Mouse (Mus musculus) intestine, embryonic 15.5 days (tissue): ENCODE measurements around the gene Safb2. TPM values are rescaled to one million over a fixed set of nuclear protein-coding genes. Genes with fewer than 3 reads are reported as not detected.
"Not testable (repeated sequence)": the region's sequence is repeated elsewhere in the genome, so short reads cannot be mapped to it uniquely, and the experiment has no call there.

ENCODE experiments used
- ATAC-seq: fragments of 200-750 bp; cut with Nextera tagmentation; 2 replicates; pipeline ENCODE4 v1.8.0; 2017; ENCODE audit warnings: moderate TSS enrichment, moderate library complexity
- H3K27ac ChIP-seq: fragments of 300-500 bp; sonication (generic); 2 replicates; pipeline ENCODE4 v1.5.1; 2015; ENCODE audit warnings: mild to moderate bottlenecking, inconsistent platforms
- H3K27me3 ChIP-seq: fragments of 300-500 bp; sonication (generic); replicated peaks from 2 replicates; pipeline ENCODE4 v1.6.1; 2015; ENCODE audit warnings: inconsistent platforms
- H3K36me3 ChIP-seq: fragments of 300-500 bp; sonication (generic); 2 replicates; pipeline ENCODE4 v1.6.1; 2015; ENCODE audit warnings: inconsistent platforms
- H3K4me1 ChIP-seq: fragments of 300-500 bp; sonication (generic); replicated peaks from 2 replicates; pipeline ENCODE4 v1.6.1; 2015; ENCODE audit warnings: inconsistent platforms
- H3K4me2 ChIP-seq: fragments of 300-500 bp; sonication (generic); replicated peaks from 2 replicates; pipeline ENCODE4 v1.6.1; 2015; ENCODE audit warnings: mild to moderate bottlenecking, inconsistent platforms
- H3K4me3 ChIP-seq: fragments of 300-500 bp; sonication (generic); replicated peaks from 2 replicates; pipeline ENCODE4 v1.5.1; 2015; ENCODE audit warnings: inconsistent platforms
- H3K9ac ChIP-seq: fragments of 300-500 bp; sonication (generic); 2 replicates; pipeline ENCODE4 v1.6.1; 2015; ENCODE audit warnings: inconsistent platforms
- H3K9me3 ChIP-seq: fragments of 300-500 bp; sonication (generic); 2 replicates; pipeline ENCODE4 v1.6.1; 2016; ENCODE audit warnings: inconsistent platforms
- WGBS: fragments of 180-500 bp; shearing (Covaris S2); methylation state at CpG from one replicate; pipeline ENCODE4 v1.1.7; 2015; 5-methylcytosine and 5-hydroxymethylcytosine counted together
- polyA plus RNA-seq: library from polyadenylated mRNA; unstranded; fragments of >200 nt; fragmentation: Nextera tagmentation; extraction: Ambion mirVana; gene quantifications from 2 replicates; pipeline ENCODE4 v1.2.1, GENCODE M21; 2015

The Safb2 gene
- polyA plus RNA-seq: 66.7 and 74.7 TPM in 2 replicates

DNA sequence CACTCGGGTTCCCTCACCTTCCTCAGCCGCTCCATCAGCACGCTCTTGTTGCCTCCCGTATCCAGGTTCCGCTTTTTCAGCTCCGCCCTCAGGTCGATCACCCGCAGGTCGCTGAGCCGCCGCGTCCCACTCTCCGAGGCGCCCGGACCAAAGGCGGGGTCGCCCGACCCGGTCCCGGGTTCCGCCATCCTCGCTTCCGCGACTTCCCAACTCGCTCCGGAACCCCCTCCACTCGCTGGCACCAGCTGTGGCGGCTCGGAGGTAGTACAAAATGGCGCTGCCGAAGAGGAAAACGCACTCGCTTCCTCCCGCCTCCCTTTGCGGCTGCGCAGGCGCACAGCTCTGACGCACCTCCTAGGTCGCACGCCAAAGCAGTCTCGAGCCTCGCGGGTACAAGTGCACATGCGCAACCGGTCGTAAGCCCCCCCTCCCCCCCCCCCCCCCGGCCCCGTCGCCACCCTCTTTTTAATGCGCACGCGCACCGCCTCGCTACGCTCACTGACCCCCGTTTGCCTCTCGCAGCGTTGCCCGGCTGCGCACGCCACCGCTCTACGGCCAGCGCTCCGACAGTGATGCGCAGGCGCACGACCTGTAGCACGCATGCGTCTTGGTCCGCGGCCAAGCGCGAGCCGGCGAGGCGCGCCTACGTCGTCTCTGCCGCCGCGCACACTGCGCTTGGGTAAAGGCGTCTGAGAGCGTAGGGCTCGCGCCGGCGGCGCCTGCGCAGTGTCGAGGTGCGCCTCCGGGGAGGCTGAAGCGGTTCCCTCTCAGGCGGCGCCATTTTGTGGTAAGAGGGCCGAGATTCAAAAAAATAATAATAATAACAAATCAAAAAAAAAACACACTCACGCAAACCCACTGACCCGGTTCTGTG is at the start of gene Safb2, which contains the start of gene Safb:
Safb2 (minus strand) TSS at position 329 of the 874 bp plus-strand sequence.
Safb (plus strand) TSS at position 569 of the 874 bp plus-strand sequence.
- H3K27me3 ChIP-seq: no peaks in the 10 kb centered on the region
- no peaks in the 10 kb centered on the region for H3K9me3 ChIP-seq
- H3K4me3 ChIP-seq: peak within 1 kb of the TSS; percentile 87
- peak within 1 kb of the TSS; percentile 89 for H3K9ac ChIP-seq
- H3K36me3 ChIP-seq: peaks cover 43% of the 10 kb centered on the region
- H3K4me2 ChIP-seq: peak within 1 kb of the TSS; percentile 79
- WGBS: under 1% methylated on average over 97 of the region's 101 CpGs
- ATAC-seq: peak; percentile 96
- peak within 1 kb of the TSS; percentile 97 for H3K27ac ChIP-seq
- peaks cover 43% of the 10 kb centered on the region for H3K4me1 ChIP-seq

DNA sequence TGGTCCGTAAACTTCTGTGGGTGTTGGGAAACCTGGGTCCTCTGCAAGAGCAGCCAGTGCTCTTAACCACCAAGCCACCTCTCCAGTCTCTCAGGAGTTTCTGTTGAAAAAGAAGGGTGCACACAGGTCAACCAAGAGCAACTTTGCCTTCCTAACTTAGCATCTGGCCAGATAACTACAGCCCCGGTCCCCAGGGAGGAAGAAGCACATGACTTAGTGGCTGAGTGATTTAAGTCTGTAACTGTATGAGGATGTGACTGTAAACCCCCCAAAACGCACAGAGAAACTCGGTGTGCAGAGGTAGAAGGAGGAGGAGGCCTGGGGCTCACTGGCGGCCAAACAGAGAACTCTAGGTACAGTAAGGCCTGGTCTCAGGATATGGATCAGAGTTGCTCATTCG is 49.6 kb upstream of the Safb2 start:
- H3K4me2 ChIP-seq: no peak overlapping the region
- WGBS: 81% methylated on average over 6 of the region's 6 CpGs

DNA sequence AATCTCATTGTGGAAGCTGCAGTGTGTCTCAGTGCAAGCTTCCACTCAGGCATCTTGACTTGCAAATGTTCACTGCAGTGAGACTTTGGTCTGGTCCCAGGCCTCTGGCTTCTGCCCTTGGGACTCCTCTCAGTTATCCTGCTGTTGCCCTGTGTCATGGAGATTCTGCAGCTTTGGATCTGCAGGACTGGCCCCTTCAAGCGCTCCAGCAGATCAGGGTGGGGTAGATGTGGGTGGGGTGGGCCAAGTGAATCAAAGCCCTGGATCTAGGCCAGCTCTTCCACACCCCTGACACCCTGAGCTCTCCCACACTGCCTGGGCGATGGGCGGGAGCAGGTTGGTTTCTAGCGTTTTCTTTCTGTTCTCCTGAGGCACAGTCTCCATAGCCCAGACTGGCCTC is 47.4 kb upstream of the Safb2 start:
- H3K4me2 ChIP-seq: no peak overlapping the region
- no peak overlapping the region for H3K4me3 ChIP-seq
- H3K27me3 ChIP-seq: no peaks in the 10 kb centered on the region
- H3K27ac ChIP-seq: no peak overlapping the region
- H3K4me1 ChIP-seq: peaks cover 7% of the 10 kb centered on the region; the same call in 1 of the 2 replicates
- H3K9ac ChIP-seq: no peak overlapping the region
- WGBS: 48% methylated on average over 4 of the region's 4 CpGs
- no peak for ATAC-seq
- H3K36me3 ChIP-seq: no peaks in the 10 kb centered on the region
- H3K9me3 ChIP-seq: no peaks in the 10 kb centered on the region

More for the DNA sequence above, 49.6 kb upstream of the Safb2 start:
- Histone ChIP-seq H3K4me1 (no peaks in the 10 kb centered on the region), H3K36me3 (no peaks in the 10 kb centered on the region), H3K9ac (no peak overlapping the region), H3K27me3 (no peaks in the 10 kb centered on the region), H3K9me3 (no peaks in the 10 kb centered on the region), H3K4me3 (no peak overlapping the region), H3K27ac (no peak overlapping the region)
- no peak for ATAC-seq

DNA sequence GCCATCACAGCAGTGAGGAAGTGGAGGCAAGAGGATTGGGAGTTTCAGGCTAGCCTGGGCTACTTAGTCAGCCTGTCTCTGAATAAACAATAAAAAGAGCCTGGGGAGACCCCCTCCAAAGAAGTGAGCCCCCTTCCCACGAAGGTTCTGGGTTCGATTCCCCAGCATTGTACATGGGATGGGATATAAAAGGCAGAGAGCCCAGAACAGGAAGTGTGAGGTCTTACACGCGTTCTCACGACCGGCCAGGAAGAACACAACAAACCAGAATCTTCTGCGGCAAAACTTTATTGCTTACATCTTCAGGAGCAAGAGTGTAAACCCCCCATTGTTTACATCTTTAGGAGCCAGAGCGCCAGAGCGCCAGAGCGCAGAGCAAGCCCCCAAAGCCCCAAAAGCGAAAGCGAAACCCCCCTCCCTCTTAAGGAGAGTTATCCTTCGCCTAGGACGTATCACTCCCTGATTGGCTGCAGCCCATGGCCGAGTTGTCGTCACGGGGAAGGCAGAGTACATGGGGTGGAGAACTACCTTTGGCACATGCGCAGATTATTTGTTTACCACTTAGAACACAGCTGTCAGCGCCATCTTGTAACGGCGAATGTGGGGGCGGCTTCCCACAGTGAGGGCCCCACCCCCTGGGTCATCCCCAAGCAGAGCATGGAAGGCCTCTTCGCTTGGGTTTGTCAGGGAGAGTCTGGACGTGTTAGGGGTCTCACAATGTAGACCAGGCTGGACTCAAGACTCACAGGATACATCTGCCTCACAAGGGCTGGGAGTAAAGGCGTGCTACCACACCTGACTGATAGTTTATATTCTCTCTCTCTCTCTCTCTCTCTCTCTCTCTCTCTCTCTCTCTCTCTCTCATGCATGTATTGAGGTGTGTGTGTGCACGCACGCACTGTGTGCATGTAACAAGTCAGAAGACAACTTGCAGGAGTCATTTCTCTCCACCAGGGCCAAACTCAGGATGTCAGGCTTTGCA is 45.7 kb upstream of the Safb2 start:
- H3K36me3 ChIP-seq, H3K27ac ChIP-seq, H3K9ac ChIP-seq, ATAC-seq, H3K4me3 ChIP-seq, H3K4me2 ChIP-seq, H3K9me3 ChIP-seq, H3K27me3 ChIP-seq: not testable (repeated sequence)
- peaks cover 17% of the 10 kb centered on the region for H3K4me1 ChIP-seq
- 79% methylated on average over 27 of the region's 27 CpGs for WGBS

DNA sequence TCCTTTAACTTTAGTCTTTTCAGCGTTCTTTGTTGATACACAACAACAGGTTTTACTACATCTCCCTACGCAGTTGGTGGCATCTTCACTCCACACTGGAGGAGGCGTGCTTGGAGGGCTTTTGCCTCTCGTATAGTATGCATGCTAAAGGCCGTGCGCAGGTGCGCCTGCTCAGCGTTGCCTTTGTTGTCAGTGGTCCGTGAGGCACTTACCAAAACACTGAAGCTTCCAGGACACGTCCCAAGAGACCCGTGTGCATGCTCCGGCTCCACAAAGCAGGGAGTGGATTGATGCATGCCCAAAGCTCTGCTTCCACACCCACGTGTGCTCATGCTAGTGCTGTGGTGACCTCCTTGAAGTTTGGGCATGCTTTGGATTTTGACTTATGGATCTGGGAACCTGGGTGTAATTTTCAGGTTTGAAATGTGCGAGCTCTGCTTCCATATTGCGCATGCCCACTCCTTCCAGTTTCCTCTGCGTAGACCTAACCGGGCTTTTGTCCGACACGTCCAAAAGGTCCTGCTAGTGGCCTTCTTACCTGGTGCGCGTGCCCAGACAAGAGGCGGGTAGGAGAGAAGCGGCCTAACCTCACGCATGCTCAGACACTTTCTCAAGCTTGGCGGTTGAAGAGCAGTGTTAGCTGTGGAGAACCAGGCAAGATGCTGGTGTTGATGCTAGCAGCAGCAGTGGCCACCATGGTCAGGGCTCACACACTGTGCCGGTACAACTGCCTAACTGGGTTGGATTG is 43.3 kb upstream of the Safb2 start, which contains the start of gene Catsperd:
Catsperd (plus strand) TSS at position 614 of the 748 bp plus-strand sequence.
- Histone ChIP-seq H3K27ac (peak within 1 kb of the TSS; percentile 88), H3K4me1 (peaks cover 17% of the 10 kb centered on the region), H3K36me3 (peaks cover 3% of the 10 kb centered on the region; the same call in 1 of the 2 replicates), H3K9ac (peak within 1 kb of the TSS; percentile 39), H3K27me3 (no peaks in the 10 kb centered on the region), H3K4me2 (peak within 1 kb of the TSS; percentile 86), H3K4me3 (peak within 1 kb of the TSS; percentile 96), H3K9me3 (no peaks in the 10 kb centered on the region)
- WGBS: 7% methylated on average over 26 of the region's 26 CpGs
- peak; percentile 64 for ATAC-seq

DNA sequence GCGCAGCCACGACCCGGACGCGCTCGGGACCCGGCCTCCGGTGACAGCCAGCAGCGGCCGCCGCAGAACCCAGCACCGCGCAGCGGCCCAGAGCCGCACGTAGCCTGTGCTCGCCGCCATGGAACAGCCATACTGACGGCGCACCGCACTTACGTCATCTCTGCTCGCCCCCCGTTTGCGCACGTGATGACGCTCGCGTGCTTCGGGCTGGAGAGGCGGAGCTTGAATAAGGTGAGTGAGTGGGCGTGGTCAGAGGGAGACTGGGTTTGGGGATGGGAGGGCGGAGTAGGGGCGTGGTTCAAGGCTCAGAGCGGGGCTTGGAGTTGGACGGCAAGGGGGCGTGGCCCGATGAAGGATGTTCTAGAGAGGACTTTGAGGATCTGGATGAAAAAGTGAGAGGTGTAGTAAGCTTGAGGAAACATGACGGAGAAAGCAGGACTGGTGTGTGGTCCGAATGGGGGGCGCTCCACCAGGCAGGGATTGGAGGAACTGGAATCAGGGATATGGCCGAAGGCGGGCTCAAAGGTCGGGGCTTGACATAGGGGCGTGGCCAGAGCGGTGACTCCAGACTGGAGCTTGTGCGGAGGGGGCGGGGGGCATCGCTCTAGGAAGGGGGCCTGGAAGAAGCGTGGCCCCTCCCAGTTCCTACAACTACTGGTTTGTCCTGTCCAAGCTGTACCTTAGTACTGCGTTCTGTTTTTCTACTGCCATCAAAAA is 42.5 kb upstream of the Safb2 start, which contains the start of gene Lonp1:
Lonp1 (minus strand) TSS at position 134 of the 717 bp plus-strand sequence.
- peak within 1 kb of the TSS; percentile 86 for H3K4me2 ChIP-seq
- H3K9ac ChIP-seq: peak within 1 kb of the TSS; percentile 93
- no peaks in the 10 kb centered on the region for H3K9me3 ChIP-seq
- H3K36me3 ChIP-seq: peaks cover 11% of the 10 kb centered on the region
- peak; percentile 93 for ATAC-seq
- H3K4me3 ChIP-seq: peak within 1 kb of the TSS; percentile 96
- peak within 1 kb of the TSS; percentile 88 for H3K27ac ChIP-seq
- H3K27me3 ChIP-seq: no peaks in the 10 kb centered on the region
- WGBS: under 1% methylated on average over 51 of the region's 51 CpGs
- H3K4me1 ChIP-seq: peaks cover 17% of the 10 kb centered on the region

DNA sequence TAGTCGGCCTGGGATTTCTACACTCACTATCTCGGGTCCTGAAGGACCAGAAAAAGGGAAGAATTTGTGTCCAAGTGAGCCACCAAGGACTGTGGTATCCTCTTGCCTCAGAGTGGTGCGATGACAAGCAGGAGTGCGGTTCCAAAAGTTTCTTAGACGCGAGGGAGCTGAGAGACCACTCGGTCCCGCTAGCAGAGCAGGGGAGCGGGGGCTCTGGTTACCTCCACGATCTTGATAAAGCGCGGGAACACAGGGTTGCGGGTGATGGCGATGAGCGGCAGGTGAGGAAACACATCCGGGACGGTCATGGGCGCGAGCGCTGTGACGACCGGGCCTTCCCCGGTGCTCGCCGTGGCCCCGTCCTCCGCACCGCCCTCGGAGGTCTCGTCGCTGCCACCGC is 41.9 kb upstream of the Safb2 start:
- peak; percentile 13; the same call in 1 of the 2 replicates for ATAC-seq
- H3K4me2 ChIP-seq: peak overlapping the region; percentile 86
- under 1% methylated on average over 30 of the region's 32 CpGs for WGBS
- peaks cover 16% of the 10 kb centered on the region for H3K36me3 ChIP-seq
- H3K9me3 ChIP-seq: no peaks in the 10 kb centered on the region
- H3K27ac ChIP-seq: peak overlapping the region; percentile 54
- peak overlapping the region; percentile 96 for H3K4me3 ChIP-seq
- peaks cover 17% of the 10 kb centered on the region for H3K4me1 ChIP-seq
- H3K9ac ChIP-seq: peak overlapping the region; percentile 93
- H3K27me3 ChIP-seq: no peaks in the 10 kb centered on the region

DNA sequence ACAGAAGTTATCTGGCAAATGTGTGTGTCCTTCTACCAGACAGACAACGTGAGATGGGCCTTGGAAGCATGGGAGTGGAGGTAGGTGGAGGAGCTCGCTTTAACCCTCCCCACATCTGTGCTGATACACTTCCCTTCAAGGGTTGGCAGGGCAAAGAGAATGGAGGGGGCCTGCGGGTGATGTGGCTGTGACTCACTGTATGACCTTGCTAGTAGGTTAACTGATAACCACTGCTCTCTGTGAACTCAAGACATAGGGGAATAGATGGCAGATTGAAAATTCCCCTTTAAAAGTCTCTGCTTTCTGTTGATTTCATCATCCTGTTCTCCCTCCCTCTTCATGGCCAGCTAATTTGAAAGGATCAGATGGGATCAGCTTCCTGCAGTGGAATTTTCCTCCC is 41.1 kb upstream of the Safb2 start:
- Histone ChIP-seq H3K4me2 (peak overlapping the region; percentile 86), H3K4me3 (peak overlapping the region; percentile 96), H3K36me3 (peaks cover 20% of the 10 kb centered on the region), H3K9ac (peak overlapping the region; percentile 93; the same call in 1 of the 2 replicates), H3K9me3 (no peaks in the 10 kb centered on the region), H3K4me1 (peaks cover 17% of the 10 kb centered on the region), H3K27me3 (no peaks in the 10 kb centered on the region), H3K27ac (no peak overlapping the region)
- ATAC-seq: no peak
- WGBS: 72% methylated on average over 3 of the region's 3 CpGs

DNA sequence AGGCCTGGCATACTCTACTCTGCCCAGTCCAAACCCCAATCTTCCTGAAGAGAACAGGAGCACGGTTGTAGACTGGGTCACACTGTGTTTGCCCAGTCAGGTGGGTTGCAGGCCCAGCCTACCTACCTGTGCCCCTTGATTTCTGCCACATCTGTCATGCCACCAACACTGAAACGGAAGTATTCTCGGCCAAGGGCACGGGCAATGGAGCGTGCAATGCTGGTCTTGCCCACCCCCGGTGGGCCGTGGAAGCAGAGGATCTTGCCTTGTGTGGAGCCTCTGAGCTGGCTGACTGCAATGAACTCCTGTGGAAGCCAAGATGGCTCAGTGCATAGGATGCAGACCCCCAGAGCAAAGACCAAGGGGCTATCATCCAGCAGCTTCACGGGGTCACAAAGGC is 33.2 kb upstream of the Safb2 start:
- Histone ChIP-seq H3K4me1 (peaks cover 17% of the 10 kb centered on the region), H3K27ac (no peak overlapping the region), H3K4me2 (no peak overlapping the region), H3K9me3 (no peaks in the 10 kb centered on the region), H3K4me3 (no peak overlapping the region), H3K36me3 (peaks cover 64% of the 10 kb centered on the region), H3K9ac (no peak overlapping the region), H3K27me3 (no peaks in the 10 kb centered on the region)
- no peak for ATAC-seq
- 85% methylated on average over 8 of the region's 8 CpGs for WGBS

DNA sequence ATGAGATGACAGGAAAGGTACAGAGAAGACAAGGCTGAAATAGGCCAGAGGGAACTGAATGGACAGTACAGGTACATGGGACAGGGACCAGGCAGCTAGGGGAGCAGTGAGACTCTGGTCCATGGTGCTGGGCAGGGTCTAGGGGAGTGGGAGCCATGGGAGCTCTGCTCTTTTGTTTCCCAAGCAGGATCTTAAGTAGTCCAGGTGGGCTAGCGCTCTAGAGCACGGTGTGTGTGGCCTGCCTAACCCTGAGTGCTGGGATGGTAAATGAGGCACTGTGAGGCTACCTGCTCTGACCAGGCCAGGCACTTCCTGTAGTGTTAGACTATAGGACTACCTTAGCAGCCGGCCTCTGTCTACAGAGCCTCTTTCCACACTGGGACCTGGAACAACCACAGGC is 32.3 kb upstream of the Safb2 start:
- Histone ChIP-seq H3K4me2 (no peak overlapping the region), H3K27ac (no peak overlapping the region), H3K9me3 (no peaks in the 10 kb centered on the region), H3K4me3 (no peak overlapping the region), H3K36me3 (peaks cover 55% of the 10 kb centered on the region), H3K4me1 (peaks cover 24% of the 10 kb centered on the region), H3K9ac (no peak overlapping the region), H3K27me3 (no peaks in the 10 kb centered on the region)
- ATAC-seq: no peak
- 76% methylated on average over 3 of the region's 3 CpGs for WGBS

DNA sequence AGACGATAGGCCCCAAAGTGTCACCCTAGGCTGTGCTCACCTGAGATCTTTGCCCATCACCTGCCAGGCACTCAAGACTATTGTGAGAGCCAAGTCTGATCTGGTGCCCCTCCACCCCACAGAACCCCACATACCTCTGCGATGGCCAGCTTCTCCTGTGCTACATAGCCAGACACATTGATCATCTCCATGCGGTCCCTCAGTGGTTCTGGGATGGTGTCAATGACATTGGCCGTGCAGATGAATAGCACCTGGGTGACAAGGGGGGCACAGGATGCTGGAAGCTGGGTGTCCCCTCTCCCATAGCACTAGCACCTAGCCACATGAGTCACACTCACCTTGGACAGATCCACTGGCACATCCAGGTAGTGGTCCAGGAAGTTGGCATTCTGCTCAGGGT is 31.4 kb upstream of the Safb2 start:
- Histone ChIP-seq H3K9ac (no peak overlapping the region), H3K4me3 (no peak overlapping the region), H3K36me3 (peaks cover 51% of the 10 kb centered on the region), H3K27ac (no peak overlapping the region), H3K4me2 (no peak overlapping the region), H3K9me3 (no peaks in the 10 kb centered on the region), H3K27me3 (no peaks in the 10 kb centered on the region), H3K4me1 (peaks cover 27% of the 10 kb centered on the region)
- no peak for ATAC-seq
- WGBS: 85% methylated on average over 4 of the region's 4 CpGs
